Mouse (Mus musculus): ENCODE results near the gene Sema4c. TPM values are rescaled to one million over a fixed set of nuclear protein-coding genes. Genes with fewer than 3 reads are reported as not detected.

Gene Sema4c
- polyA plus RNA-seq, 2 experiments: 0.25 to 2.3 TPM

- ATAC-seq (ENCODE audit: insufficient read depth) (no peak), DNase-seq (ENCODE audit: low read depth in 3 of 3, low spot score in 3 of 3) (no peak)
- 64% methylated on average over 8 of the region's 8 CpGs for WGBS (ENCODE audit: insufficient replicate concordance)
- H3K4me2 ChIP-seq (ENCODE audit: low read depth): no peak overlapping the region
- no peaks in the 10 kb centered on the region; a peak in 1 of 4 replicates for H3K4me1 ChIP-seq (replicated peaks; ENCODE audit: control insufficient read depth in 2 of 2, insufficient read depth in 2 of 2, low read length in 1 of 2)
- H3K9me3 ChIP-seq (ENCODE audit: control insufficient read depth, low read length): no peaks in the 10 kb centered on the region
- no peaks in the 10 kb centered on the region for H3K27me3 ChIP-seq (ENCODE audit: control insufficient read depth, insufficient read depth, low read length)
- TF ChIP-seq CTCF (IDR thresholded peaks at IDR 0.05; ENCODE audit: low read depth) (no peak), EP300 (IDR thresholded peaks at IDR 0.05; ENCODE audit: low read depth) (no peak)
- H3K9ac ChIP-seq (replicated peaks): no peak overlapping the region
- no peaks in the 10 kb centered on the region for H3K36me3 ChIP-seq (replicated peaks; ENCODE audit: control insufficient read depth, insufficient read depth, low read depth)
- H3K27ac ChIP-seq: no peak overlapping the region
- H3K4me3 ChIP-seq (ENCODE audit: insufficient read depth in 1 of 2, low read depth in 2 of 2, low read length in 2 of 2): no peak overlapping the region
Measured at GRCm38 (mm10) chr1:36536397-36536728, 21.8 kb downstream of the Sema4c start.

- 69% methylated on average over 11 of the region's 11 CpGs for WGBS (ENCODE audit: insufficient replicate concordance)
- ATAC-seq (ENCODE audit: insufficient read depth): no peak
- H3K9ac ChIP-seq (replicated peaks): no peak overlapping the region
- TF ChIP-seq CTCF (IDR thresholded peaks at IDR 0.05; ENCODE audit: low read depth): no peak
- TF ChIP-seq EP300 (IDR thresholded peaks at IDR 0.05; ENCODE audit: low read depth): no peak
- no peaks in the 10 kb centered on the region for H3K36me3 ChIP-seq (replicated peaks; ENCODE audit: control insufficient read depth, insufficient read depth, low read depth)
- H3K4me3 ChIP-seq (ENCODE audit: insufficient read depth in 1 of 2, low read depth in 2 of 2, low read length in 2 of 2): no peak overlapping the region
- no peaks in the 10 kb centered on the region for H3K27me3 ChIP-seq (ENCODE audit: control insufficient read depth, insufficient read depth, low read length)
- H3K27ac ChIP-seq: no peak overlapping the region
- DNase-seq (ENCODE audit: low read depth in 3 of 3, low spot score in 3 of 3): no peak
- no peaks in the 10 kb centered on the region for H3K9me3 ChIP-seq (ENCODE audit: control insufficient read depth, low read length)
- H3K4me2 ChIP-seq (ENCODE audit: low read depth): no peak overlapping the region
- H3K4me1 ChIP-seq (replicated peaks; ENCODE audit: control insufficient read depth in 2 of 2, insufficient read depth in 2 of 2, low read length in 1 of 2): no peaks in the 10 kb centered on the region; a peak in 1 of 4 replicates
Measured at GRCm38 (mm10) chr1:36535477-36536396, 22.4 kb downstream of the Sema4c start.

- 55% methylated on average over 6 of the region's 6 CpGs for WGBS (ENCODE audit: insufficient replicate concordance)
- H3K9ac ChIP-seq (replicated peaks): no peak overlapping the region
- no peak for ATAC-seq (ENCODE audit: insufficient read depth)
Measured at GRCm38 (mm10) chr1:36534595-36535058, 23.5 kb downstream of the Sema4c start.

GRCm38 (mm10) chr1:36533546-36533945 lies 24.6 kb downstream of the Sema4c start:
- H3K9ac ChIP-seq (replicated peaks): no peak overlapping the region
- H3K4me2 ChIP-seq (ENCODE audit: low read depth): no peak overlapping the region
- no peak for ATAC-seq (ENCODE audit: insufficient read depth)
- no peaks in the 10 kb centered on the region for H3K4me1 ChIP-seq (replicated peaks; ENCODE audit: control insufficient read depth in 2 of 2, insufficient read depth in 2 of 2, low read length in 1 of 2)
- TF ChIP-seq CTCF (IDR thresholded peaks at IDR 0.05; ENCODE audit: low read depth) (no peak), EP300 (IDR thresholded peaks at IDR 0.05; ENCODE audit: low read depth) (no peak)
- H3K9me3 ChIP-seq (ENCODE audit: control insufficient read depth, low read length): no peaks in the 10 kb centered on the region
- H3K4me3 ChIP-seq (ENCODE audit: insufficient read depth in 1 of 2, low read depth in 2 of 2, low read length in 2 of 2): no peak overlapping the region
- no peak for DNase-seq (ENCODE audit: low read depth in 3 of 3, low spot score in 3 of 3)
- no peaks in the 10 kb centered on the region for H3K27me3 ChIP-seq (ENCODE audit: control insufficient read depth, insufficient read depth, low read length)
- no peak overlapping the region for H3K27ac ChIP-seq
- 73% methylated on average over 6 of the region's 6 CpGs for WGBS (ENCODE audit: insufficient replicate concordance)
- no peaks in the 10 kb centered on the region for H3K36me3 ChIP-seq (replicated peaks; ENCODE audit: control insufficient read depth, insufficient read depth, low read depth)

More at GRCm38 (mm10) chr1:36534595-36535058, 23.5 kb downstream of the Sema4c start:
- Histone ChIP-seq H3K9me3 (ENCODE audit: control insufficient read depth, low read length) (no peaks in the 10 kb centered on the region), H3K4me3 (ENCODE audit: insufficient read depth in 1 of 2, low read depth in 2 of 2, low read length in 2 of 2) (no peak overlapping the region), H3K27ac (no peak overlapping the region), H3K27me3 (ENCODE audit: control insufficient read depth, insufficient read depth, low read length) (no peaks in the 10 kb centered on the region), H3K4me1 (replicated peaks; ENCODE audit: control insufficient read depth in 2 of 2, insufficient read depth in 2 of 2, low read length in 1 of 2) (no peaks in the 10 kb centered on the region; a peak in 1 of 4 replicates), H3K4me2 (ENCODE audit: low read depth) (no peak overlapping the region), H3K36me3 (replicated peaks; ENCODE audit: control insufficient read depth, insufficient read depth, low read depth) (no peaks in the 10 kb centered on the region)
- no peak for DNase-seq (ENCODE audit: low read depth in 3 of 3, low spot score in 3 of 3)
- no peak for TF ChIP-seq EP300 (IDR thresholded peaks at IDR 0.05; ENCODE audit: low read depth)
- no peak for TF ChIP-seq CTCF (IDR thresholded peaks at IDR 0.05; ENCODE audit: low read depth)

GRCm38 (mm10) chr1:36531461-36531860 lies 26.7 kb downstream of the Sema4c start:
- no peak overlapping the region for H3K27ac ChIP-seq
- no peaks in the 10 kb centered on the region for H3K27me3 ChIP-seq (ENCODE audit: control insufficient read depth, insufficient read depth, low read length)
- H3K9ac ChIP-seq (replicated peaks): no peak overlapping the region
- H3K4me1 ChIP-seq (replicated peaks; ENCODE audit: control insufficient read depth in 2 of 2, insufficient read depth in 2 of 2, low read length in 1 of 2): no peaks in the 10 kb centered on the region
- H3K9me3 ChIP-seq (ENCODE audit: control insufficient read depth, low read length): no peaks in the 10 kb centered on the region
- 80% methylated on average over 12 of the region's 12 CpGs for WGBS (ENCODE audit: insufficient replicate concordance)
- no peak overlapping the region for H3K4me2 ChIP-seq (ENCODE audit: low read depth)
- no peak overlapping the region for H3K4me3 ChIP-seq (ENCODE audit: insufficient read depth in 1 of 2, low read depth in 2 of 2, low read length in 2 of 2)
- ATAC-seq (ENCODE audit: insufficient read depth) (no peak), DNase-seq (ENCODE audit: low read depth in 3 of 3, low spot score in 3 of 3) (no peak)
- TF ChIP-seq CTCF (IDR thresholded peaks at IDR 0.05; ENCODE audit: low read depth) (no peak), EP300 (IDR thresholded peaks at IDR 0.05; ENCODE audit: low read depth) (no peak)
- no peaks in the 10 kb centered on the region for H3K36me3 ChIP-seq (replicated peaks; ENCODE audit: control insufficient read depth, insufficient read depth, low read depth)
